Mouse (Mus musculus) hindlimb bud, embryonic 11.5 days (tissue): ENCODE data around the gene Slco4a1.

Experiments
- DNase-seq: peaks from one replicate; pipeline ENCODE4 v3.0.0-alpha.2; 2012; ENCODE audit warnings: low read depth, low spot score; ENCODE audit errors: extremely low spot score

The Slco4a1 gene

GRCm38 (mm10) chr2:180455723-180456698 lies at the start of gene Slco4a1:
Gene Slco4a1, plus strand, starts transcription at chr2:180456245.
- no peak for DNase-seq

GRCm38 (mm10) chr2:180408410-180408809 lies 47.6 kb upstream of the Slco4a1 start:
- no peak for DNase-seq

- DNase-seq: no peak
Observed at GRCm38 (mm10) chr2:180410432-180410831, 45.6 kb upstream of the Slco4a1 start.

GRCm38 (mm10) chr2:180411013-180411412 lies 45.0 kb upstream of the Slco4a1 start:
- no peak for DNase-seq

- DNase-seq: no peak
Observed at GRCm38 (mm10) chr2:180415627-180416026, 40.4 kb upstream of the Slco4a1 start.

GRCm38 (mm10) chr2:180417731-180418130 lies 38.3 kb upstream of the Slco4a1 start:
- DNase-seq: no peak

GRCm38 (mm10) chr2:180420641-180421040 lies 35.4 kb upstream of the Slco4a1 start:
- no peak for DNase-seq

- no peak for DNase-seq
Observed at GRCm38 (mm10) chr2:180425115-180425514, 30.9 kb upstream of the Slco4a1 start.

GRCm38 (mm10) chr2:180427073-180427472 lies 29.0 kb upstream of the Slco4a1 start:
- DNase-seq: no peak

- no peak for DNase-seq
Observed at GRCm38 (mm10) chr2:180428331-180428730, 27.7 kb upstream of the Slco4a1 start.

GRCm38 (mm10) chr2:180430648-180431047 lies 25.4 kb upstream of the Slco4a1 start:
- DNase-seq: no peak

- peak; percentile 70 for DNase-seq
Observed at GRCm38 (mm10) chr2:180432042-180432668, 23.9 kb upstream of the Slco4a1 start.

GRCm38 (mm10) chr2:180432751-180433150 lies 23.3 kb upstream of the Slco4a1 start:
- no peak for DNase-seq

- no peak for DNase-seq
Observed at GRCm38 (mm10) chr2:180433350-180433749, 22.7 kb upstream of the Slco4a1 start.

GRCm38 (mm10) chr2:180435341-180435926 lies 20.6 kb upstream of the Slco4a1 start:
- DNase-seq: no peak

- DNase-seq: no peak
Observed at GRCm38 (mm10) chr2:180437149-180437864, 18.7 kb upstream of the Slco4a1 start.

GRCm38 (mm10) chr2:180439791-180440190 lies 16.3 kb upstream of the Slco4a1 start:
- DNase-seq: no peak

GRCm38 (mm10) chr2:180440596-180441332 lies 15.3 kb upstream of the Slco4a1 start:
- DNase-seq: no peak

- DNase-seq: no peak
Observed at GRCm38 (mm10) chr2:180442061-180442460, 14.0 kb upstream of the Slco4a1 start.

- DNase-seq: no peak
Observed at GRCm38 (mm10) chr2:180443861-180444260, 12.2 kb upstream of the Slco4a1 start.
